Mouse (Mus musculus): ENCODE results near the gene Daxx. TPM values are rescaled to one million over a fixed set of nuclear protein-coding genes. Genes with fewer than 3 reads are reported as not detected.
"Not testable (repeated sequence)": the region's sequence is repeated elsewhere in the genome, so short reads cannot be mapped to it uniquely, and the experiment has no call there.

Daxx gene
- polyA plus RNA-seq, 1 experiment from 2014 or later: 63.5 TPM

- H3K27ac ChIP-seq (replicated peaks): no peak overlapping the region
- peaks cover 13% of the 10 kb centered on the region for H3K4me1 ChIP-seq
- H3K9me3 ChIP-seq: no peaks in the 10 kb centered on the region
- no peaks in the 10 kb centered on the region for H3K36me3 ChIP-seq
- no peak overlapping the region for H3K9ac ChIP-seq (replicated peaks)
- H3K4me3 ChIP-seq: no peak overlapping the region
- no peak overlapping the region for H3K4me2 ChIP-seq (replicated peaks)
- WGBS: 27% methylated on average over 7 of the region's 7 CpGs
- no peak for ATAC-seq (replicated peaks)
- no peaks in the 10 kb centered on the region for H3K27me3 ChIP-seq
These were observed 16.8 kb upstream of the Daxx start for GRCm38 (mm10) chr17:33892429-33892828.

- ATAC-seq (replicated peaks); H3K9me3 ChIP-seq; H3K27me3 ChIP-seq; H3K4me2 ChIP-seq (replicated peaks); H3K36me3 ChIP-seq; H3K27ac ChIP-seq (replicated peaks); H3K9ac ChIP-seq (replicated peaks); H3K4me3 ChIP-seq: not testable (repeated sequence)
- peaks cover 13% of the 10 kb centered on the region for H3K4me1 ChIP-seq
- whole genome bisulfite sequencing: 82% methylated on average over 4 of the region's 4 CpGs
These were observed 16.2 kb upstream of the Daxx start for GRCm38 (mm10) chr17:33893011-33893410.

GRCm38 (mm10) chr17:33897114-33897794 lies 12.0 kb upstream of the Daxx start:
- ATAC-seq (replicated peaks): no peak
- no peaks in the 10 kb centered on the region for H3K36me3 ChIP-seq
- H3K9me3 ChIP-seq: no peaks in the 10 kb centered on the region
- no peak overlapping the region for H3K27ac ChIP-seq (replicated peaks)
- H3K27me3 ChIP-seq: no peaks in the 10 kb centered on the region
- H3K4me1 ChIP-seq: no peaks in the 10 kb centered on the region
- no peak overlapping the region for H3K4me2 ChIP-seq (replicated peaks)
- 45% methylated on average over 6 of the region's 6 CpGs for WGBS
- H3K9ac ChIP-seq (replicated peaks): no peak overlapping the region
- H3K4me3 ChIP-seq: no peak overlapping the region

DNA sequence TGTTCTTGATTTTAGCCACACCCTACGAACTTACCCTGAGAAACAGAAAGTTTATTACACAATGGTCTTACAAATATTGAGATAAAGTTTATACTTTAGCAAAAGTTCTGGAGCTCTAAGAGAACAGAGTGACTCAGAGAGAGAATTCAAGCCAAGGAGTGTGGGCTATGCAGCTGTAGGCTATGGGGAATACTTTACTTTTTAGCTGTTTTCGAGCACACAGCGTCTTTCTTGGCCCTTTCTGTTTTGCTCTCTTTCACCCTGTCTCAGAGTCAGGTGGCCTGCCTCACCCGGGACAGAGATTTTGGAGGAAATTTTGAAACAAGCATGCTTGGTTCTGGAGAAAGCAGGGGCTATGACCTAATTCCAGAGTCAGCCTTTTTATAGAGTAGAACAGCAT lies 11.0 kb upstream of the Daxx start:
- H3K9ac ChIP-seq (replicated peaks); H3K36me3 ChIP-seq; H3K4me2 ChIP-seq (replicated peaks); H3K4me3 ChIP-seq; H3K9me3 ChIP-seq; ATAC-seq (replicated peaks); H3K27ac ChIP-seq (replicated peaks); H3K4me1 ChIP-seq; H3K27me3 ChIP-seq: not testable (repeated sequence)
- 86% methylated on average over 4 of the region's 4 CpGs for WGBS

- no peak for ATAC-seq (replicated peaks)
- Histone ChIP-seq H3K9me3 (no peaks in the 10 kb centered on the region), H3K4me3 (no peak overlapping the region), H3K27me3 (no peaks in the 10 kb centered on the region), H3K27ac (replicated peaks) (no peak overlapping the region), H3K4me2 (replicated peaks) (no peak overlapping the region), H3K4me1 (no peaks in the 10 kb centered on the region), H3K36me3 (no peaks in the 10 kb centered on the region), H3K9ac (replicated peaks) (no peak overlapping the region)
- WGBS: 79% methylated on average over 4 of the region's 4 CpGs
These were observed 9.6 kb upstream of the Daxx start for GRCm38 (mm10) chr17:33899642-33900041.

DNA sequence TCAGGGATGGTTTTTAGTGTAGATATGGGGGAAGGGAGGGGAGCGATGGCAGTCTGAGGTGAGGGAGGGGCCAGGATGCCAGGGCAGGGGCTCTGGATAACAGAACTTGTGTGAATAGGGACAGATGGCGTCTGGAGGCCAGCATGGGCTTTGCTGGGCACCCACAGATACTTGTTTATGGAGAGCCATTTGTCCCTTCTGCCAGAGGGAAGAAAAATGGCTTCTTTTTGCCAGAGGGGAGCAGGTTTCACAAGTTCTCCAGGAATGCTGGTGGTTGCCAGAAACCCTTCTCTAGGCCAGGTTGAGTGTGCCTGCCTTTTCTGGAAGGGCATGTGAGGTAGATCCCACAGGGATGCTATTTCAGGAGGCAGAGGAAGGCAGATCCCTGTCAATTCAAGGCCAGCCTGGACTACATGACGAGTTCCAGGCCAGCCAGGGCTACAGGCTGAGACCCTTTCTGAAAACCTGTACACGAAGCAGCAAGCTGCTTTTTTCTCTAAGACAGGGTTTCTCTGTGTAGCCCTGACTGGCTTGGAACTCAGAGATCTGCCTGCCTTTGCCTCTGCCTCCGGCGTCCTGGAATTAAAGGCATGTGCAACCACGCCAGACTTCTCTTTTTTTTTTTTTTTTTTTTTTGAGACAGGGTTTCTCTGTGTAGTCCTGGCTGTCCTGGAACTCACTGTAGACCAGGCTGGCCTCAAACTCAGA lies 8.8 kb upstream of the Daxx start:
- Histone ChIP-seq H3K9ac (replicated peaks) (no peak overlapping the region), H3K27me3 (no peaks in the 10 kb centered on the region), H3K4me3 (no peak overlapping the region), H3K36me3 (no peaks in the 10 kb centered on the region), H3K27ac (replicated peaks) (no peak overlapping the region), H3K9me3 (no peaks in the 10 kb centered on the region), H3K4me1 (no peaks in the 10 kb centered on the region), H3K4me2 (replicated peaks) (no peak overlapping the region)
- WGBS: 75% methylated on average over 7 of the region's 7 CpGs
- ATAC-seq (replicated peaks): no peak

DNA sequence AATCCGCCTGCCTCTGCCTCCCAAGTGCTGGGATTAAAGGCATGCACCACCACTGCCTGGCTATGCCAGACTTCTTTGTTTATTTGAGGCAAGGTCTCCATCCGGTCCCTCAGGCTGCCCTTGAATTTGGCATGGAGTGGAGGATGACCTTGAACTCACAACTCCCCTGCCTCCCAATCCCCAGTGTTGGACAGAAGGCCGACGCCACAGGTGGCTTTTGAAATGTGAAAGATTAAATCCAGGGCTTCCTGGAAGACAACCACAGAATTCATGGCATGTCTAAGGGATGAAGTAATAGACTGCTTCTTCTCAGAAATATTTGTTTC lies 8.3 kb upstream of the Daxx start:
- Histone ChIP-seq H3K27ac (replicated peaks) (no peak overlapping the region), H3K4me3 (no peak overlapping the region), H3K36me3 (no peaks in the 10 kb centered on the region), H3K9ac (replicated peaks) (no peak overlapping the region), H3K9me3 (no peaks in the 10 kb centered on the region), H3K4me1 (no peaks in the 10 kb centered on the region), H3K27me3 (no peaks in the 10 kb centered on the region), H3K4me2 (replicated peaks) (no peak overlapping the region)
- 86% methylated on average over 4 of the region's 4 CpGs for WGBS
- ATAC-seq (replicated peaks): no peak

GRCm38 (mm10) chr17:33901653-33902052 lies 7.6 kb upstream of the Daxx start:
- ATAC-seq (replicated peaks): no peak
- H3K9ac ChIP-seq (replicated peaks): no peak overlapping the region
- H3K27ac ChIP-seq (replicated peaks): no peak overlapping the region
- no peak overlapping the region for H3K4me3 ChIP-seq
- no peaks in the 10 kb centered on the region for H3K36me3 ChIP-seq
- 81% methylated on average over 4 of the region's 4 CpGs for WGBS
- H3K4me2 ChIP-seq (replicated peaks): no peak overlapping the region
- H3K27me3 ChIP-seq: no peaks in the 10 kb centered on the region
- H3K9me3 ChIP-seq: no peaks in the 10 kb centered on the region
- no peaks in the 10 kb centered on the region; the same call in 1 of the 2 replicates for H3K4me1 ChIP-seq

- no peaks in the 10 kb centered on the region for H3K27me3 ChIP-seq
- no peaks in the 10 kb centered on the region for H3K36me3 ChIP-seq
- H3K9ac ChIP-seq (replicated peaks): no peak overlapping the region
- H3K27ac ChIP-seq (replicated peaks): no peak overlapping the region
- ATAC-seq (replicated peaks): no peak
- 72% methylated on average over 4 of the region's 4 CpGs for WGBS
- no peak overlapping the region for H3K4me2 ChIP-seq (replicated peaks)
- H3K4me3 ChIP-seq: no peak overlapping the region
- H3K9me3 ChIP-seq: no peaks in the 10 kb centered on the region
- H3K4me1 ChIP-seq: no peaks in the 10 kb centered on the region; the same call in 1 of the 2 replicates
These were observed 7.1 kb upstream of the Daxx start for GRCm38 (mm10) chr17:33902079-33902478.

GRCm38 (mm10) chr17:33902491-33902890 lies 6.7 kb upstream of the Daxx start:
- H3K27ac ChIP-seq (replicated peaks): no peak overlapping the region
- no peaks in the 10 kb centered on the region for H3K9me3 ChIP-seq
- no peak overlapping the region for H3K4me3 ChIP-seq
- H3K4me1 ChIP-seq: peaks cover under 1% of the 10 kb centered on the region; the same call in 1 of the 2 replicates
- no peak for ATAC-seq (replicated peaks)
- no peak overlapping the region for H3K4me2 ChIP-seq (replicated peaks)
- WGBS: 86% methylated on average over 7 of the region's 7 CpGs
- H3K9ac ChIP-seq (replicated peaks): no peak overlapping the region
- no peaks in the 10 kb centered on the region for H3K27me3 ChIP-seq
- H3K36me3 ChIP-seq: no peaks in the 10 kb centered on the region

GRCm38 (mm10) chr17:33903911-33904651 lies 5.1 kb upstream of the Daxx start:
- not testable (repeated sequence) for H3K4me2 ChIP-seq (replicated peaks); H3K9ac ChIP-seq (replicated peaks); ATAC-seq (replicated peaks); H3K27ac ChIP-seq (replicated peaks); H3K36me3 ChIP-seq; H3K9me3 ChIP-seq; H3K4me3 ChIP-seq; H3K27me3 ChIP-seq
- WGBS: 76% methylated on average over 6 of the region's 6 CpGs
- peaks cover 11% of the 10 kb centered on the region for H3K4me1 ChIP-seq

GRCm38 (mm10) chr17:33904835-33905234 lies 4.4 kb upstream of the Daxx start, which contains the start of gene Platr17:
Gene Platr17 (plus strand): TSS chr17:33905135.
- not testable (repeated sequence) for H3K36me3 ChIP-seq; ATAC-seq (replicated peaks); H3K9me3 ChIP-seq; H3K9ac ChIP-seq (replicated peaks); H3K27ac ChIP-seq (replicated peaks); H3K4me2 ChIP-seq (replicated peaks); H3K27me3 ChIP-seq; H3K4me3 ChIP-seq
- WGBS: 50% methylated on average over 4 of the region's 4 CpGs
- H3K4me1 ChIP-seq: peaks cover 11% of the 10 kb centered on the region
